Mouse (Mus musculus) embryonic facial prominence, embryonic 12.5 days (tissue): ENCODE measurements around the gene Slc22a12. TPM values are rescaled to one million over a fixed set of nuclear protein-coding genes. Genes with fewer than 3 reads are reported as not detected.

Experiments
- ATAC-seq: fragments of 200-750 bp; cut with Nextera tagmentation; 2 replicates; pipeline ENCODE4 v1.8.0; 2017; ENCODE audit not compliant: insufficient number of reproducible peaks, insufficient read depth, low FRiP score, low TSS enrichment
- H3K27ac ChIP-seq: fragments of 300-500 bp; sonication (generic); 2 replicates; pipeline ENCODE4 v1.5.1; 2016; ENCODE audit warnings: mild to moderate bottlenecking
- H3K27me3 ChIP-seq: fragments of 300-500 bp; sonication (generic); 2 replicates; pipeline ENCODE4 v1.6.1; 2016; ENCODE audit warnings: mild to moderate bottlenecking, moderate library complexity
- H3K36me3 ChIP-seq: fragments of 300-500 bp; sonication (generic); 2 replicates; pipeline ENCODE4 v1.6.1; 2016; ENCODE audit warnings: mild to moderate bottlenecking
- H3K4me1 ChIP-seq: fragments of 300-500 bp; sonication (generic); 2 replicates; pipeline ENCODE4 v1.6.1; 2016
- H3K4me2 ChIP-seq: fragments of 300-500 bp; sonication (generic); replicated peaks from 2 replicates; pipeline ENCODE4 v1.6.1; 2016; ENCODE audit warnings: mild to moderate bottlenecking, moderate library complexity
- H3K4me3 ChIP-seq: fragments of 300-500 bp; sonication (generic); 2 replicates; pipeline ENCODE4 v1.5.1; 2016; ENCODE audit warnings: mild to moderate bottlenecking
- H3K9ac ChIP-seq: fragments of 300-500 bp; sonication (generic); 2 replicates; pipeline ENCODE4 v1.6.1; 2016; ENCODE audit warnings: mild to moderate bottlenecking, moderate library complexity
- H3K9me3 ChIP-seq: fragments of 300-500 bp; sonication (generic); 2 replicates; pipeline ENCODE4 v1.6.1; 2016; ENCODE audit warnings: mild to moderate bottlenecking, moderate library complexity
- WGBS: fragments of 180-500 bp; shearing (Covaris S2); methylation state at CpG from one replicate; pipeline ENCODE4 v1.1.7; 2016; 5-methylcytosine and 5-hydroxymethylcytosine counted together
- polyA plus RNA-seq: library from polyadenylated mRNA; unstranded; fragments of >200 nt; fragmentation: Nextera tagmentation; extraction: Ambion mirVana; gene quantifications from 2 replicates; pipeline ENCODE4 v1.2.1, GENCODE M21; 2016

The Slc22a12 gene
- not detected in 2 replicates for polyA plus RNA-seq

GRCm38 (mm10) chr19:6542367-6543034 is at the start of gene Slc22a12:
Gene Slc22a12 (minus strand): TSS chr19:6543032.
- 88% methylated on average over 16 of the region's 16 CpGs for WGBS

DNA sequence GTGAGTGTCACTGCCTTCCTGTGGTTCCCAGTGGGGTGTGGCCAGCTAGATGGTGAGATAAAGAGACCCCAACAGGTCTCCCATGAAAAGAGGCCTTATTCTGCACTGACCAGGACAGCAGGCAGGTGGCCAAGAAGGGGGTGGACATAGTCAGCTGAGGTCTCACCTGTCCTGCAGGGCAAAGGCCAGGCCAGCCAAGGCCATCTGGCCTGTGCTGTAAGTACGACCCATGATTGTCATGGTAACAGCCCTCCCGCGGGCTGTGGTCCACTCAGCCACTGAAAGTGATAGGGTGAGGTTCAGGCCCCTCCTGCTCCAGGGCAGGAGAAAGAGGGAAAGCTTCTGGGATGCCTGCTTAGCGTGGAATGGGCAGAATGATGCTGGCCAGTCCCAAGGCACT is 29.2 kb upstream of the Slc22a12 start:
- 0 out of 2 replicates have a peak, but pooled peaks cover 3% of the 10 kb centered on the region for H3K4me1 ChIP-seq
- H3K36me3 ChIP-seq, result no peaks in the 10 kb centered on the region
- no peak overlapping the region for H3K27ac ChIP-seq
- no peaks in the 10 kb centered on the region for H3K9me3 ChIP-seq
- WGBS, result 46% methylated on average over 4 of the region's 4 CpGs
- ATAC-seq, result no peak
- H3K27me3 ChIP-seq, result no peaks in the 10 kb centered on the region; the same call in 1 of the 2 replicates
- H3K4me2 ChIP-seq, result no peak overlapping the region
- H3K4me3 ChIP-seq, result no peak overlapping the region
- no peak overlapping the region for H3K9ac ChIP-seq

More at GRCm38 (mm10) chr19:6542367-6543034, at the start of gene Slc22a12:
- Histone ChIP-seq H3K4me3 (no peak within 1 kb of the TSS), H3K9ac (no peak within 1 kb of the TSS), H3K4me2 (no peak within 1 kb of the TSS), H3K27me3 (no peaks in the 10 kb centered on the region), H3K36me3 (no peaks in the 10 kb centered on the region), H3K9me3 (0 out of 2 replicates have a peak, but pooled peaks cover 5% of the 10 kb centered on the region), H3K4me1 (no peaks in the 10 kb centered on the region), H3K27ac (no peak within 1 kb of the TSS)
- ATAC-seq, result no peak

DNA sequence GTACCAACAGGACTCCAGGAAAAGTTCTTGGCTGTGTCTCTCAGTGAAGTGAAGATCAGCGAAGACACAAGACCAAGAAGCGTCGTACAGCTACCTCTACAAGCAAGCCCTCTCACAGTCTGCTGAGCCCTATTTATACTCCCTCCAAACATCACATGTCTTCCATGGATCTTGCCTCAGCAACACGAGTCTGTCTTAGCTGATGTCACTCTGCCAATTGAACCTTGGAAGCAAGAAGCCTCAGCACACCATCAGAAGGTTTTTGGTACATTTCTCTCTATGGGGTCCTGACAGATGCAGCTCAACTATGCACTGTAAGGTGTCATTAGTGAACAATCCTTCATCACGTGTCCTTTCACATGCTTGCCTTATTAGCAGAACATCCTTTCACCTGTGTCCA is 28.6 kb upstream of the Slc22a12 start:
- no peaks in the 10 kb centered on the region for H3K9me3 ChIP-seq
- no peak overlapping the region for H3K4me2 ChIP-seq
- H3K27ac ChIP-seq, result no peak overlapping the region
- H3K27me3 ChIP-seq, result no peaks in the 10 kb centered on the region; the same call in 1 of the 2 replicates
- no peaks in the 10 kb centered on the region for H3K4me1 ChIP-seq
- WGBS, result 82% methylated on average over 5 of the region's 5 CpGs
- H3K4me3 ChIP-seq, result no peak overlapping the region
- no peak for ATAC-seq
- no peak overlapping the region for H3K9ac ChIP-seq
- H3K36me3 ChIP-seq, result no peaks in the 10 kb centered on the region

DNA sequence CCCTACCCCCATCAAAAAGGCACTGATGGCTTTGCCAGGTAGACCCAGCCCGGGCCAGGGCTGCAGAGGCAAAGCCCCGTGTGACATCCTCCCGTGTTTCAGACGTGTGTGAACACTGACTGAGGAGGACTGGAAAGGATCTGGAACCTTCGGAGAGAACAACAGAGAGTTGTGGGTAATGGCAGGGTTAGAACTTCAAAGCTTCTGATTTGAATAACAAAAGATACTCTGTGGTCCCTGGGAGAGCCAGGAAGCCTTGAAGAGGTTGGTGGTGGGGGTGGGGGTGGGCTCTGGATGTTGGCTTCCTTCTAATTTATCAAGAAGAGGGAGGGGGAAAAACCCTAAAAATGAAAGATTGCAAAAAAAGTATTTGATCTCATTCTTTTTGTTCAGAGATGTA is 26.7 kb upstream of the Slc22a12 start:
- H3K27ac ChIP-seq, result no peak overlapping the region
- 40% methylated on average over 5 of the region's 5 CpGs for WGBS
- no peaks in the 10 kb centered on the region for H3K27me3 ChIP-seq
- no peak for ATAC-seq
- no peaks in the 10 kb centered on the region for H3K36me3 ChIP-seq
- no peaks in the 10 kb centered on the region for H3K9me3 ChIP-seq
- H3K9ac ChIP-seq, result no peak overlapping the region
- no peaks in the 10 kb centered on the region for H3K4me1 ChIP-seq
- no peak overlapping the region for H3K4me3 ChIP-seq
- no peak overlapping the region for H3K4me2 ChIP-seq

GRCm38 (mm10) chr19:6569021-6569420 is 26.2 kb upstream of the Slc22a12 start:
- no peak for ATAC-seq
- 77% methylated on average over 5 of the region's 5 CpGs for WGBS

GRCm38 (mm10) chr19:6566450-6566849 is 23.6 kb upstream of the Slc22a12 start:
- no peak for ATAC-seq
- H3K4me3 ChIP-seq, result no peak overlapping the region
- H3K4me1 ChIP-seq, result no peaks in the 10 kb centered on the region
- H3K27me3 ChIP-seq, result no peaks in the 10 kb centered on the region
- H3K9me3 ChIP-seq, result no peaks in the 10 kb centered on the region
- H3K9ac ChIP-seq, result no peak overlapping the region
- no peaks in the 10 kb centered on the region for H3K36me3 ChIP-seq
- WGBS, result 84% methylated on average over 2 of the region's 2 CpGs
- no peak overlapping the region for H3K4me2 ChIP-seq
- H3K27ac ChIP-seq, result no peak overlapping the region

More at GRCm38 (mm10) chr19:6569021-6569420, 26.2 kb upstream of the Slc22a12 start:
- no peaks in the 10 kb centered on the region for H3K27me3 ChIP-seq
- H3K27ac ChIP-seq, result no peak overlapping the region
- no peaks in the 10 kb centered on the region for H3K36me3 ChIP-seq
- H3K9me3 ChIP-seq, result no peaks in the 10 kb centered on the region
- H3K4me2 ChIP-seq, result no peak overlapping the region
- no peaks in the 10 kb centered on the region for H3K4me1 ChIP-seq
- no peak overlapping the region for H3K4me3 ChIP-seq
- H3K9ac ChIP-seq, result no peak overlapping the region

DNA sequence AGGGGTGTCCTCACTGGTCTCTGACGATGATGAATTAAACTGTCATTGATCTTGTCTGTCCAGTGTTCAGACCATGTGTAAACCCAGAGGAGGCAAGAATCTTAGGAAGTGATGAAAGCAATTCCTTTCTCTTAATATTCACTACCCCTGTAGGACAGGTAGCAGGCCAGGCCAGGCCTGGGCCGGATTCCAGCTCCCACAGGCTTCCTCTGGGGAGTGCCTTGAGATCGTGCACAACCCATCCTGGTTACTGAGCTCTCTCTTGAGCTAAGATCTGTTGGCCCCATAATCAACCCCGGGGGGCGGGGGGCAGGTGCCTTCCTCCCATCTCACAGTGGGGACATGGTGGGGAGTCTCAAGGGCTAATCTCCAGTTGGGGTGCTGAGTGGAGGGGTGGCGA is 22.3 kb upstream of the Slc22a12 start:
- Histone ChIP-seq H3K4me3 (no peak overlapping the region), H3K4me1 (no peaks in the 10 kb centered on the region), H3K27ac (no peak overlapping the region), H3K27me3 (no peaks in the 10 kb centered on the region), H3K9ac (no peak overlapping the region), H3K9me3 (no peaks in the 10 kb centered on the region), H3K4me2 (no peak overlapping the region), H3K36me3 (no peaks in the 10 kb centered on the region)
- 80% methylated on average over 6 of the region's 6 CpGs for WGBS
- ATAC-seq, result no peak

DNA sequence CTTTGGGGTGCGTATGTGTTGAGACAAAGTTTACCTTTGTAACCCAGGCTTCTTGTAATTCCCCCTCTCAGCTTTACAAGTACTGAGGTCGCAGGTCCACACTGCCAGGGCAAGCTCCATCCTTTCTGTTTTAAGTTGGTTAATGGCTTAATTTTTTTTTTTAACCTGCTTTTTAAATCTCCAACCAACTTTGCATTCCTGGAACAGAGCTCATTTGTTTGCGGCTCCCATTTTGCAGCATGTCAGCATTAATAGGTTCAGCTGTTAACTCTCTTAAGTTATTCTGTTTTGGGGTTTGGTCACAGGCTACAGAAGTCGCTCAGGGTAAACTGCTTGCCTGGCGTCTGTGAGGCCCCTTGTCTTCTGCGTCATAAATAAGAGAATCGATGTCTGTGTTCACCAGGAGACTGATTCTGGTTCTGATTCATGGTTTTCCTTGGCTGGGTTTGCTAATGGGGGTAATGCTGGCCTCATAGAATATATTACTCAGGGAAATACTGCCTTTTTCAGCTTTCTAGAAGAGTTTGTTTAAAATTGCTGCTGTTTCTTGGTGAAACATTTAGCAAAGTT is 17.5 kb upstream of the Slc22a12 start:
- no peak overlapping the region for H3K4me2 ChIP-seq
- H3K36me3 ChIP-seq, result no peaks in the 10 kb centered on the region
- ATAC-seq, result no peak
- 76% methylated on average over 7 of the region's 7 CpGs for WGBS
- H3K27ac ChIP-seq, result no peak overlapping the region
- H3K4me1 ChIP-seq, result no peaks in the 10 kb centered on the region
- H3K4me3 ChIP-seq, result no peak overlapping the region
- H3K27me3 ChIP-seq, result no peaks in the 10 kb centered on the region
- no peak overlapping the region for H3K9ac ChIP-seq
- no peaks in the 10 kb centered on the region for H3K9me3 ChIP-seq

GRCm38 (mm10) chr19:6559576-6559975 is 16.7 kb upstream of the Slc22a12 start:
- Histone ChIP-seq H3K36me3 (no peaks in the 10 kb centered on the region), H3K4me2 (no peak overlapping the region), H3K9me3 (no peaks in the 10 kb centered on the region), H3K9ac (no peak overlapping the region), H3K4me1 (peaks cover under 1% of the 10 kb centered on the region; the same call in 1 of the 2 replicates), H3K4me3 (no peak overlapping the region), H3K27me3 (no peaks in the 10 kb centered on the region), H3K27ac (no peak overlapping the region)
- 63% methylated on average over 4 of the region's 4 CpGs for WGBS
- no peak for ATAC-seq

- Histone ChIP-seq H3K4me3 (no peak overlapping the region), H3K36me3 (no peaks in the 10 kb centered on the region), H3K4me2 (no peak overlapping the region), H3K9ac (no peak overlapping the region), H3K27ac (0 out of 2 replicates have a peak overlapping the region, but pooled peaks have one; percentile 30), H3K4me1 (peaks cover 8% of the 10 kb centered on the region; the same call in 1 of the 2 replicates), H3K27me3 (no peaks in the 10 kb centered on the region), H3K9me3 (no peaks in the 10 kb centered on the region)
- ATAC-seq, result no peak
- WGBS, result 27% methylated on average over 8 of the region's 8 CpGs
Measured at GRCm38 (mm10) chr19:6553819-6554582, 11.2 kb upstream of the Slc22a12 start.

DNA sequence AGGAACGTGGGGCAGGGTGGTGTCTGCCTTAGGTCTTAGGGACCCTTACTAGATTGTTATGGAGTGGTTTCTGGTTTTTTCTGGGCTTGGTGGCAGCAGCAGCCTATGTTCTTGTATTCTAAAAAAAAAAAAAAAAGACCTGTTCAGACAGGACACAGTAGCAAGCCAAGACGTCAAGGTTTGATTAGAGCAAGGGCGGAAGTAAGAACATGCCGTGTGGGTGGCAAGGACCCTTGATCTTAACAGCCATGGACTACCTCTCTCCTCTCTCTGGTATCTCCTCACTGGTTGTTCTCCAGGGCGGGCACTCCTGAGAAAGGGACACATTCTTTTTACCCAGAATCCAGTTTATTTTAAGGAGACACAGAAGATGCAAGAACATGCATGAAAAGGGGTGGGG is 10.3 kb upstream of the Slc22a12 start:
- peaks cover 8% of the 10 kb centered on the region; the same call in 1 of the 2 replicates for H3K4me1 ChIP-seq
- H3K4me2 ChIP-seq, result no peak overlapping the region
- H3K4me3 ChIP-seq, result no peak overlapping the region
- H3K27ac ChIP-seq, result no peak overlapping the region
- WGBS, result 73% methylated on average over 5 of the region's 5 CpGs
- no peak for ATAC-seq
- no peak overlapping the region for H3K9ac ChIP-seq
- no peaks in the 10 kb centered on the region for H3K27me3 ChIP-seq
- no peaks in the 10 kb centered on the region for H3K9me3 ChIP-seq
- no peaks in the 10 kb centered on the region for H3K36me3 ChIP-seq
